Mouse (Mus musculus): ENCODE data around the gene Spc24. TPM values are rescaled to one million over a fixed set of nuclear protein-coding genes. Genes with fewer than 3 reads are reported as not detected.
"Not testable (repeated sequence)": the region's sequence is repeated elsewhere in the genome, so short reads cannot be mapped to it uniquely, and the experiment has no call there.

The Spc24 gene
- total RNA-seq, 1 experiment from 2014 or later, result 8.0 TPM

GRCm38 (mm10) chr9:21787654-21788053, 27.6 kb upstream of the Spc24 start:
- ATAC-seq (replicated peaks; ENCODE audit: insufficient number of reproducible peaks, low FRiP score, low TSS enrichment, poor library complexity, severe bottlenecking), result no peak

GRCm38 (mm10) chr9:21786906-21787305, 26.8 kb upstream of the Spc24 start:
- ATAC-seq (replicated peaks; ENCODE audit: insufficient number of reproducible peaks, low FRiP score, low TSS enrichment, poor library complexity, severe bottlenecking), result peak; percentile 84

- ATAC-seq (replicated peaks; ENCODE audit: insufficient number of reproducible peaks, low FRiP score, low TSS enrichment, poor library complexity, severe bottlenecking), result not testable (repeated sequence)
These were observed 26.2 kb upstream of the Spc24 start for GRCm38 (mm10) chr9:21786309-21786708.

- no peak for ATAC-seq (replicated peaks; ENCODE audit: insufficient number of reproducible peaks, low FRiP score, low TSS enrichment, poor library complexity, severe bottlenecking)
These were observed 24.6 kb upstream of the Spc24 start for GRCm38 (mm10) chr9:21784517-21785307.

- no peak for ATAC-seq (replicated peaks; ENCODE audit: insufficient number of reproducible peaks, low FRiP score, low TSS enrichment, poor library complexity, severe bottlenecking)
These were observed 21.8 kb upstream of the Spc24 start for GRCm38 (mm10) chr9:21781657-21782468.

- ATAC-seq (replicated peaks; ENCODE audit: insufficient number of reproducible peaks, low FRiP score, low TSS enrichment, poor library complexity, severe bottlenecking), result no peak
These were observed 17.6 kb upstream of the Spc24 start for GRCm38 (mm10) chr9:21777726-21778125.

GRCm38 (mm10) chr9:21774353-21774752, 14.2 kb upstream of the Spc24 start:
- ATAC-seq (replicated peaks; ENCODE audit: insufficient number of reproducible peaks, low FRiP score, low TSS enrichment, poor library complexity, severe bottlenecking), result no peak

- ATAC-seq (replicated peaks; ENCODE audit: insufficient number of reproducible peaks, low FRiP score, low TSS enrichment, poor library complexity, severe bottlenecking), result not testable (repeated sequence)
These were observed 13.3 kb upstream of the Spc24 start for GRCm38 (mm10) chr9:21773396-21773795.

- ATAC-seq (replicated peaks; ENCODE audit: insufficient number of reproducible peaks, low FRiP score, low TSS enrichment, poor library complexity, severe bottlenecking), result no peak
These were observed 9.6 kb upstream of the Spc24 start for GRCm38 (mm10) chr9:21769558-21770183.

GRCm38 (mm10) chr9:21768511-21769411, 8.7 kb upstream of the Spc24 start:
- ATAC-seq (replicated peaks; ENCODE audit: insufficient number of reproducible peaks, low FRiP score, low TSS enrichment, poor library complexity, severe bottlenecking), result no peak

GRCm38 (mm10) chr9:21767896-21768295, 7.8 kb upstream of the Spc24 start:
- no peak for ATAC-seq (replicated peaks; ENCODE audit: insufficient number of reproducible peaks, low FRiP score, low TSS enrichment, poor library complexity, severe bottlenecking)

- no peak for ATAC-seq (replicated peaks; ENCODE audit: insufficient number of reproducible peaks, low FRiP score, low TSS enrichment, poor library complexity, severe bottlenecking)
These were observed 4.2 kb upstream of the Spc24 start for GRCm38 (mm10) chr9:21764084-21764999.

- ATAC-seq (replicated peaks; ENCODE audit: insufficient number of reproducible peaks, low FRiP score, low TSS enrichment, poor library complexity, severe bottlenecking), result no peak
These were observed 2.0 kb upstream of the Spc24 start for GRCm38 (mm10) chr9:21762135-21762534.

- no peak for ATAC-seq (replicated peaks; ENCODE audit: insufficient number of reproducible peaks, low FRiP score, low TSS enrichment, poor library complexity, severe bottlenecking)
These were observed 385 bp downstream of the Spc24 start for GRCm38 (mm10) chr9:21759718-21760117.

- no peak for ATAC-seq (replicated peaks; ENCODE audit: insufficient number of reproducible peaks, low FRiP score, low TSS enrichment, poor library complexity, severe bottlenecking)
These were observed 1.2 kb downstream of the Spc24 start for GRCm38 (mm10) chr9:21758576-21759529.

- ATAC-seq (replicated peaks; ENCODE audit: insufficient number of reproducible peaks, low FRiP score, low TSS enrichment, poor library complexity, severe bottlenecking), result no peak
These were observed 5.4 kb downstream of the Spc24 start for GRCm38 (mm10) chr9:21754516-21755321.

All from monocyte, adult 5-6 weeks (primary cell).